In genomic region chr1:131089525-131090127, GRCm38 (mm10) we compare ENCODE assay signal across 8 mouse cellular contexts. TPM values are rescaled to one million over a fixed set of nuclear protein-coding genes. Genes with fewer than 3 reads are reported as not detected.
A peak's percentile ranks its signal among the peaks of the same experiment; 100 is the strongest.
DNase-seq lines count a peak whose midpoint lies in the region; ATAC-seq and TF ChIP-seq lines count a peak whose summit lies in the region.

No protein-coding gene starts in this region.

- no peak overlapping the region for H3K4me3 ChIP-seq in lung, embryonic 15.5 days
- H3K4me3 ChIP-seq in embryonic facial prominence, embryonic 13.5 days = no peak overlapping the region
- no peak overlapping the region for H3K4me3 ChIP-seq in limb, embryonic 10.5 days
- H3K4me3 ChIP-seq in left cerebral cortex, adult 2 months = no peak overlapping the region

- WGBS in lung, embryonic 15.5 days = 72% methylated on average over 2 of the region's 2 CpGs
- WGBS in embryonic facial prominence, embryonic 13.5 days = 80% methylated on average over 2 of the region's 2 CpGs
- 89% methylated on average over 2 of the region's 2 CpGs for WGBS in limb, embryonic 10.5 days

- H3K4me1 ChIP-seq in lung, embryonic 15.5 days = peaks cover 96% of the 10 kb centered on the region
- peaks cover 75% of the 10 kb centered on the region for H3K4me1 ChIP-seq in embryonic facial prominence, embryonic 13.5 days
- H3K4me1 ChIP-seq in limb, embryonic 10.5 days = peaks cover 67% of the 10 kb centered on the region

- no peak for DNase-seq in lung, postnatal 14 days
- DNase-seq in limb, embryonic 10.5 days (ENCODE audit: low spot score) = no peak
- no peak for DNase-seq in urinary bladder, adult 2 months (ENCODE audit: low spot score)
- no peak for DNase-seq in left cerebral cortex, adult 2 months (ENCODE audit: extremely low spot score in 1 of 2, low spot score in 2 of 2)
- no peak for DNase-seq in retina, postnatal 1 day

- intact Hi-C loops in left cerebral cortex, adult 2 months (cut with DNase I) = no loop called here

- no peaks in the 10 kb centered on the region for H3K36me3 ChIP-seq in lung, embryonic 15.5 days
- no peaks in the 10 kb centered on the region for H3K36me3 ChIP-seq in embryonic facial prominence, embryonic 13.5 days
- H3K36me3 ChIP-seq in limb, embryonic 10.5 days = peaks cover 2% of the 10 kb centered on the region

- H3K27me3 ChIP-seq in lung, embryonic 15.5 days = no peaks in the 10 kb centered on the region
- H3K27me3 ChIP-seq in embryonic facial prominence, embryonic 13.5 days = no peaks in the 10 kb centered on the region
- no peaks in the 10 kb centered on the region for H3K27me3 ChIP-seq in limb, embryonic 10.5 days (ENCODE audit: low read depth, poor library complexity, severe bottlenecking)

- no peak overlapping the region for H3K4me2 ChIP-seq in lung, embryonic 15.5 days
- no peak overlapping the region for H3K4me2 ChIP-seq in embryonic facial prominence, embryonic 13.5 days

- 0 out of 2 replicates have a peak overlapping the region, but pooled peaks have one; percentile 3 for H3K9ac ChIP-seq in lung, embryonic 15.5 days
- H3K9ac ChIP-seq in embryonic facial prominence, embryonic 13.5 days = 0 out of 2 replicates have a peak overlapping the region, but pooled peaks have one; percentile 27

- no peak for ATAC-seq in lung, embryonic 15.5 days (ENCODE audit: borderline replicate concordance, extremely low read depth, low FRiP score, low TSS enrichment)
- ATAC-seq in embryonic facial prominence, embryonic 13.5 days (ENCODE audit: insufficient number of reproducible peaks, insufficient read depth, low FRiP score, low TSS enrichment, low read depth) = no peak
- ATAC-seq in neutrophil, adult 5-6 weeks (ENCODE audit: extremely low read depth, insufficient number of reproducible peaks, low FRiP score, poor library complexity, severe bottlenecking) = peak; percentile 56

- no peak for TF ChIP-seq CTCF in left cerebral cortex, adult 2 months (IDR thresholded peaks at IDR 0.05)

- H3K9me3 ChIP-seq in lung, embryonic 15.5 days = no peaks in the 10 kb centered on the region
- no peaks in the 10 kb centered on the region for H3K9me3 ChIP-seq in embryonic facial prominence, embryonic 13.5 days
- H3K9me3 ChIP-seq in limb, embryonic 10.5 days (replicated peaks) = no peaks in the 10 kb centered on the region

- H3K27ac ChIP-seq in lung, embryonic 15.5 days = no peak overlapping the region
- H3K27ac ChIP-seq in embryonic facial prominence, embryonic 13.5 days = no peak overlapping the region; the same call in 1 of the 2 replicates
- H3K27ac ChIP-seq in limb, embryonic 10.5 days = 0 out of 2 replicates have a peak overlapping the region, but pooled peaks have one; percentile 26
- H3K27ac ChIP-seq in left cerebral cortex, adult 2 months = no peak overlapping the region

RNA-seq across cellular contexts. Expression of gene Mapkapk2, which starts 8.0 kb away (rescaled TPM):
- polyA plus RNA-seq in lung, embryonic 15.5 days (2015; fragmentation: Nextera tagmentation; extraction: Ambion mirVana) = 57.9 and 61.0 TPM in 2 replicates
- polyA plus RNA-seq in embryonic facial prominence, embryonic 13.5 days (2015; fragmentation: Nextera tagmentation; extraction: Ambion mirVana) = 39.8 and 40.4 TPM in 2 replicates
- polyA plus RNA-seq in limb, embryonic 10.5 days (2016; fragmentation: Nextera tagmentation; extraction: Ambion mirVana) = 46.8 and 47.9 TPM in 2 replicates
- 103 and 112 TPM in 2 replicates for total RNA-seq in neutrophil, adult 5-6 weeks (2017)
- polyA plus RNA-seq in urinary bladder, adult 2 months (2012; rRNA removed) = 77.4 and 86.8 TPM in 2 replicates
- total RNA-seq in left cerebral cortex, adult 2 months (2021) = 10 to 100 TPM; 31.0 to 32.8 TPM

RNA-seq across cellular contexts. Expression of gene Dyrk3, which starts 48.5 kb away (rescaled TPM):
- polyA plus RNA-seq in lung, embryonic 15.5 days (2015; fragmentation: Nextera tagmentation; extraction: Ambion mirVana) = 3.3 and 3.7 TPM in 2 replicates
- 3.3 and 3.9 TPM in 2 replicates for polyA plus RNA-seq in embryonic facial prominence, embryonic 13.5 days (2015; fragmentation: Nextera tagmentation; extraction: Ambion mirVana)
- polyA plus RNA-seq in limb, embryonic 10.5 days (2016; fragmentation: Nextera tagmentation; extraction: Ambion mirVana) = 5.5 and 5.8 TPM in 2 replicates
- total RNA-seq in neutrophil, adult 5-6 weeks (2017) = 1.2 and 1.7 TPM in 2 replicates
- 0.47 and 0.52 TPM in 2 replicates for polyA plus RNA-seq in urinary bladder, adult 2 months (2012; rRNA removed)
- 10 to 100 TPM; 15.6 to 16.6 TPM for total RNA-seq in left cerebral cortex, adult 2 months (2021)
